ENCODE assay signal across 8 mouse cellular contexts in the genomic region with DNA sequence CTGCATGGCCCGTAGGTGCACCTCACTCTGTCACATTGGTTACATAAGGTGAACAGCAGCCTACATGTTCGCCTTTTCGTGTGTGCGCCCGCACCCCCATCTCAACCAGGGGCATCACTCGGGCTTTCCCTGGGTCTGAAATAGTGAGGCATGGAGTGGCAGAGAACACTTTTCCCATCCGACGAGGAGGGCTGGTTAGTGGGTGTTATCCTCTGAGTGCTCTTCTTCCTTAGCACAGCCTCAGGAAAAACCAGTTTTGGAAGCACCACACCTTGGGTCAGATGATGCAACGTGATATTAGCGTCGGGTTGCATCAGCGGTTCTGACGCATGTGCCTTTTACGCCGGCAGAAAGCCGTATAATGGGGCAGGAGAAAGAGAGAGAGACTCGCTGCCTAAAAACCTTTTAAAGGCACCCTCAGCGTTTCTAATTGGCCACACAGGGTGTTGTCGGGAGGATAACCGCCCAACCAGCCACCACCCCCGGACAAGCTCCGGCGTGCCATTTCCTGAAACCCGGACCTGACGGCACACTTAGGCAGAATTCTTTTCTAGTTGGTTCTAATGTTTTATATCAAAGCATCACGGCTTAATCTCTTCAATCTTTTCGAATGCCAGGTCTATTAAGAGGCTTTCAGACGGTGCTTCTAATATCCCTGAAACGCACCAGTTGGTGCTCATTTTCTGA. TPM values are rescaled to one million over a fixed set of nuclear protein-coding genes. Genes with fewer than 3 reads are reported as not detected.
DNase-seq lines count a peak whose midpoint lies in the region; ATAC-seq and TF ChIP-seq lines count a peak whose summit lies in the region.

No protein-coding gene starts in this region.

- DNase-seq in CD4-positive, CD25-positive, alpha-beta regulatory T cell, adult 2 months (ENCODE audit: low read depth, low spot score) = peak; percentile 88
- DNase-seq in adrenal gland, postnatal 25 days = peak; percentile 66
- peak; percentile 88 for DNase-seq in heart, embryonic 10.5 days (ENCODE audit: low spot score)
- DNase-seq in liver, adult 2 months (ENCODE audit: extremely low read depth, low read depth, low spot score) = peak; percentile 85
- DNase-seq in monocyte, adult 2 months (ENCODE audit: low read depth in 1 of 2, low spot score in 2 of 2) = peak; percentile 46 to 55
- DNase-seq in stomach, postnatal 0 days (ENCODE audit: low spot score) = peak; percentile 59

- peak overlapping the region; percentile 38 for H3K4me3 ChIP-seq in embryonic fibroblast, embryonic 13.5 days (ENCODE audit: insufficient read depth, low read length)
- H3K4me3 ChIP-seq in heart, embryonic 10.5 days = peak overlapping the region; percentile 96
- H3K4me3 ChIP-seq in kidney, embryonic 14.5 days (ENCODE audit: low read length) = peak overlapping the region; percentile 95
- peak overlapping the region; percentile 26; the same call in 1 of the 2 replicates for H3K4me3 ChIP-seq in liver, adult 2 months (ENCODE audit: insufficient read depth, low read depth, low read length)
- peak overlapping the region; percentile 75 for H3K4me3 ChIP-seq in stomach, postnatal 0 days (ENCODE audit: low read depth, low read length)

- 6% methylated on average over 29 of the region's 29 CpGs for WGBS in heart, embryonic 10.5 days
- WGBS in kidney, embryonic 14.5 days = 6% methylated on average over 29 of the region's 29 CpGs
- 12% methylated on average over 29 of the region's 29 CpGs for WGBS in liver, adult 2 months
- 7% methylated on average over 29 of the region's 29 CpGs for WGBS in stomach, postnatal 0 days

- peak overlapping the region; percentile 99 for H3K27ac ChIP-seq in embryonic fibroblast, embryonic 13.5 days (ENCODE audit: insufficient read depth, low read length)
- H3K27ac ChIP-seq in heart, embryonic 10.5 days = peak overlapping the region; percentile 98; the same call in 1 of the 2 replicates
- no peak overlapping the region for H3K27ac ChIP-seq in kidney, embryonic 14.5 days (ENCODE audit: low read depth, low read length)
- peak overlapping the region; percentile 66 for H3K27ac ChIP-seq in liver, adult 2 months (replicated peaks; ENCODE audit: insufficient read depth, low read depth, low read length)
- H3K27ac ChIP-seq in stomach, postnatal 0 days (replicated peaks) = peak overlapping the region; percentile 95

- TF ChIP-seq EP300 in stomach, postnatal 0 days (optimal IDR thresholded peaks at IDR 0.05) = peak; percentile 90

- no peak for TF ChIP-seq CTCF in embryonic fibroblast, embryonic 13.5 days (IDR thresholded peaks at IDR 0.05; ENCODE audit: borderline replicate concordance, insufficient read depth, low read length)
- no peak for TF ChIP-seq CTCF in liver, adult 2 months (IDR thresholded peaks at IDR 0.05; ENCODE audit: low read depth, low read length)
- TF ChIP-seq CTCF in stomach, postnatal 0 days (IDR thresholded peaks at IDR 0.05; ENCODE audit: low read depth) = no peak

- H3K36me3 ChIP-seq in heart, embryonic 10.5 days = 0 out of 2 replicates have a peak, but pooled peaks cover 3% of the 10 kb centered on the region
- peaks cover 6% of the 10 kb centered on the region for H3K36me3 ChIP-seq in kidney, embryonic 14.5 days (ENCODE audit: control insufficient read depth, insufficient read depth, low read length)
- no peaks in the 10 kb centered on the region for H3K36me3 ChIP-seq in liver, adult 2 months (ENCODE audit: control insufficient read depth, insufficient read depth, low read length)
- H3K36me3 ChIP-seq in stomach, postnatal 0 days (ENCODE audit: control insufficient read depth, insufficient read depth, low read length) = no peaks in the 10 kb centered on the region

- TF ChIP-seq POLR2A in embryonic fibroblast, embryonic 13.5 days (IDR thresholded peaks at IDR 0.05; ENCODE audit: low read depth, low read length) = peak; percentile 69
- no peak for TF ChIP-seq POLR2A in liver, adult 2 months (IDR thresholded peaks at IDR 0.05; ENCODE audit: extremely low read depth, insufficient read depth, low read length)

- peaks cover 14% of the 10 kb centered on the region for H3K4me1 ChIP-seq in embryonic fibroblast, embryonic 13.5 days (ENCODE audit: control insufficient read depth, insufficient read depth, low read length)
- peaks cover 34% of the 10 kb centered on the region for H3K4me1 ChIP-seq in heart, embryonic 10.5 days
- H3K4me1 ChIP-seq in kidney, embryonic 14.5 days (ENCODE audit: control insufficient read depth, insufficient read depth, low read length) = peaks cover 25% of the 10 kb centered on the region
- H3K4me1 ChIP-seq in liver, adult 2 months (ENCODE audit: control insufficient read depth, insufficient read depth, low read length) = peaks cover 12% of the 10 kb centered on the region
- H3K4me1 ChIP-seq in stomach, postnatal 0 days (replicated peaks; ENCODE audit: control insufficient read depth, insufficient read depth) = no peaks in the 10 kb centered on the region

- no peaks in the 10 kb centered on the region for H3K9me3 ChIP-seq in heart, embryonic 10.5 days
- H3K9me3 ChIP-seq in kidney, embryonic 14.5 days (ENCODE audit: control insufficient read depth, low read length) = no peaks in the 10 kb centered on the region
- H3K9me3 ChIP-seq in stomach, postnatal 0 days (ENCODE audit: control insufficient read depth, low read length) = no peaks in the 10 kb centered on the region

- peaks cover 19% of the 10 kb centered on the region for H3K79me2 ChIP-seq in liver, adult 2 months (ENCODE audit: control insufficient read depth, insufficient read depth, low read length)

- peak overlapping the region; percentile 24; the same call in 1 of the 2 replicates for H3K9ac ChIP-seq in kidney, embryonic 14.5 days (ENCODE audit: low read depth, low read length)
- H3K9ac ChIP-seq in liver, adult 2 months (ENCODE audit: low read depth, low read length) = peak overlapping the region; percentile 43; the same call in 1 of the 2 replicates
- peak overlapping the region; percentile 88 for H3K9ac ChIP-seq in stomach, postnatal 0 days (ENCODE audit: low read length)

- H3K4me2 ChIP-seq in kidney, embryonic 14.5 days (replicated peaks; ENCODE audit: low read depth, low read length) = peak overlapping the region; percentile 84
- peak overlapping the region; percentile 91 for H3K4me2 ChIP-seq in stomach, postnatal 0 days (replicated peaks; ENCODE audit: low read depth)

- peaks cover 25% of the 10 kb centered on the region for H3K27me3 ChIP-seq in heart, embryonic 10.5 days (ENCODE audit: insufficient read depth, poor library complexity, severe bottlenecking)
- H3K27me3 ChIP-seq in kidney, embryonic 14.5 days (ENCODE audit: control insufficient read depth, insufficient read depth, low read length) = peaks cover 3% of the 10 kb centered on the region; the same call in 1 of the 2 replicates
- no peaks in the 10 kb centered on the region for H3K27me3 ChIP-seq in liver, adult 2 months (ENCODE audit: control insufficient read depth, insufficient read depth, low read length)
- H3K27me3 ChIP-seq in stomach, postnatal 0 days (ENCODE audit: control insufficient read depth, insufficient read depth, low read length) = no peaks in the 10 kb centered on the region

- no peak for ATAC-seq in kidney, embryonic 14.5 days (ENCODE audit: low FRiP score, low TSS enrichment)
- peak; percentile 52; the same call in 1 of the 2 replicates for ATAC-seq in stomach, postnatal 0 days (ENCODE audit: low FRiP score, low TSS enrichment)

RNA-seq across cellular contexts. Expression of gene Rcc2, which starts 0.8 kb away (rescaled TPM):
- 82.0 and 87.5 TPM in 2 replicates for total RNA-seq in adrenal gland, postnatal 25 days (2021)
- polyA plus RNA-seq in embryonic fibroblast, embryonic 13.5 days (2011; ENCODE audit: insufficient read length, low read depth, missing spikeins) = 102 and 125 TPM in 2 replicates
- polyA plus RNA-seq in heart, embryonic 10.5 days (2016; fragmentation: Nextera tagmentation; extraction: Ambion mirVana) = 18.0 and 29.0 TPM in 2 replicates
- 35.3 and 45.2 TPM in 2 replicates for polyA plus RNA-seq in kidney, embryonic 14.5 days (2014; fragmentation: Nextera tagmentation; extraction: Ambion mirVana)
- 5.3 and 7.2 TPM in 2 replicates for total RNA-seq in liver, adult 2 months (2014; rRNA removed)
- polyA plus RNA-seq in liver, adult 2 months (2012; rRNA removed) = 14.3 and 16.3 TPM in 2 replicates
- polyA plus RNA-seq in stomach, postnatal 0 days (2015; fragmentation: Nextera tagmentation; extraction: Ambion mirVana) = 18.9 and 20.4 TPM in 2 replicates

RNA-seq across cellular contexts. Expression of gene Arhgef10l, which starts 33.8 kb away (rescaled TPM):
- total RNA-seq in adrenal gland, postnatal 25 days (2021) = 10.0 and 16.6 TPM in 2 replicates
- polyA plus RNA-seq in embryonic fibroblast, embryonic 13.5 days (2011; ENCODE audit: insufficient read length, low read depth, missing spikeins) = 12.6 and 17.2 TPM in 2 replicates
- 13.3 and 14.9 TPM in 2 replicates for polyA plus RNA-seq in heart, embryonic 10.5 days (2016; fragmentation: Nextera tagmentation; extraction: Ambion mirVana)
- 11.8 and 18.2 TPM in 2 replicates for polyA plus RNA-seq in kidney, embryonic 14.5 days (2014; fragmentation: Nextera tagmentation; extraction: Ambion mirVana)
- 17.7 and 25.5 TPM in 2 replicates for total RNA-seq in liver, adult 2 months (2014; rRNA removed)
- polyA plus RNA-seq in liver, adult 2 months (2012; rRNA removed) = 54.4 and 69.9 TPM in 2 replicates
- 11.3 and 12.7 TPM in 2 replicates for polyA plus RNA-seq in stomach, postnatal 0 days (2015; fragmentation: Nextera tagmentation; extraction: Ambion mirVana)

RNA-seq across cellular contexts. Expression of gene Padi6, which starts 42.9 kb away (rescaled TPM):
- total RNA-seq in adrenal gland, postnatal 25 days (2021) = 0.15 TPM in 1 of 2 replicates, not detected in the other
- not detected in 2 replicates for polyA plus RNA-seq in embryonic fibroblast, embryonic 13.5 days (2011; ENCODE audit: insufficient read length, low read depth, missing spikeins)
- polyA plus RNA-seq in heart, embryonic 10.5 days (2016; fragmentation: Nextera tagmentation; extraction: Ambion mirVana) = not detected in 2 replicates
- polyA plus RNA-seq in kidney, embryonic 14.5 days (2014; fragmentation: Nextera tagmentation; extraction: Ambion mirVana) = not detected in 2 replicates
- not detected in 2 replicates for total RNA-seq in liver, adult 2 months (2014; rRNA removed)
- not detected in 2 replicates for polyA plus RNA-seq in liver, adult 2 months (2012; rRNA removed)
- polyA plus RNA-seq in stomach, postnatal 0 days (2015; fragmentation: Nextera tagmentation; extraction: Ambion mirVana) = not detected in 2 replicates

Comparison
In these comparisons a context has a peak if more than half of its experiments do, and no peak if none do; other contexts are left out.
1. H3K4me3 ChIP-seq: peak in every context shown above with its lines; median percentile 96 in heart, embryonic 10.5 days; 95 in kidney, embryonic 14.5 days; 75 in stomach, postnatal 0 days; 38 in embryonic fibroblast, embryonic 13.5 days; 26 in liver, adult 2 months.
2. H3K9ac ChIP-seq: peak in every context shown above with its lines; median percentile 88 in stomach, postnatal 0 days; 43 in liver, adult 2 months; 24 in kidney, embryonic 14.5 days.